Mouse (Mus musculus) hindbrain, embryonic 15.5 days (tissue): Measurements from ENCODE around the gene Rab4a. TPM values are rescaled to one million over a fixed set of nuclear protein-coding genes. Genes with fewer than 3 reads are reported as not detected.
A peak's percentile ranks its signal among the peaks of the same experiment; 100 is the strongest.

Source experiments
- ATAC-seq: fragments of 200-750 bp; cut with Nextera tagmentation; 2 replicates; pipeline ENCODE4 v1.8.0; 2017; ENCODE audit warnings: low read depth, moderate number of reproducible peaks, moderate TSS enrichment; ENCODE audit not compliant: low FRiP score
- H3K27ac ChIP-seq: fragments of 300-500 bp; sonication (generic); replicated peaks from 2 replicates; pipeline ENCODE4 v1.5.1; 2015; ENCODE audit warnings: mild to moderate bottlenecking, inconsistent platforms
- H3K27me3 ChIP-seq: fragments of 300-500 bp; sonication (generic); 2 replicates; pipeline ENCODE4 v1.6.1; 2015; ENCODE audit warnings: control low read depth, inconsistent platforms
- H3K36me3 ChIP-seq: fragments of 300-500 bp; sonication (generic); 2 replicates; pipeline ENCODE4 v1.6.1; 2015; ENCODE audit warnings: control low read depth, inconsistent platforms
- H3K4me1 ChIP-seq: fragments of 300-500 bp; sonication (generic); replicated peaks from 2 replicates; pipeline ENCODE4 v1.6.1; 2015; ENCODE audit warnings: control low read depth, inconsistent platforms
- H3K4me2 ChIP-seq: fragments of 300-500 bp; sonication (generic); 2 replicates; pipeline ENCODE4 v1.6.1; 2015; ENCODE audit warnings: moderate library complexity, mild to moderate bottlenecking, inconsistent platforms
- H3K4me3 ChIP-seq: fragments of 300-500 bp; sonication (generic); 2 replicates; pipeline ENCODE4 v1.5.1; 2015; ENCODE audit warnings: mild to moderate bottlenecking, inconsistent platforms
- H3K9ac ChIP-seq: fragments of 300-500 bp; sonication (generic); 2 replicates; pipeline ENCODE4 v1.6.1; 2015; ENCODE audit warnings: inconsistent platforms
- H3K9me3 ChIP-seq: fragments of 300-500 bp; sonication (generic); 2 replicates; pipeline ENCODE4 v1.6.1; 2016; ENCODE audit warnings: control low read depth, inconsistent platforms
- WGBS: fragments of 180-500 bp; shearing (Covaris S2); methylation state at CpG from one replicate; pipeline ENCODE4 v1.1.7; 2015; 5-methylcytosine and 5-hydroxymethylcytosine counted together
- polyA plus RNA-seq: library from polyadenylated mRNA; unstranded; fragments of >200 nt; fragmentation: Nextera tagmentation; extraction: Ambion mirVana; gene quantifications from 2 replicates; pipeline ENCODE4 v1.2.1, GENCODE M21; 2015

Gene Rab4a
- polyA plus RNA-seq, 1 experiment from 2014 or later, result 82.2 TPM

DNA sequence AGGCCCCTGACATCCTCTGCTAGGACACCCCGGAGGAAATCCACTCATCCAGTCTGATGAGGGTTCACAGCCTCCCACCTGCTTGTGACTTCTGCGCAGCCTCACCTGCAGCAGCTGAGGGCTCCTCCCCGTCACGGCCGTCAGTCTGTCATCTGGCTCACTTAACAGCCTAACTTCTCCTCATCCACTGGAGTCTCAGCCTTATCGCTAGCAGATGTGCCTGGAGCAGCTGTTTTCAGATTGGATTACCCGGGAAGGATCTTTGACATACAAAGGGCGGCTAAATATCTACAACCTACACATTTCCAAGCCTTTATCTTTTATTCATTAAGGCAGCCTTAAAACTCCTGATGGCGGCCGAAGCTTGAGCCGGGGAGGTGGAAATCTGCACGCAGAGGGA, 32.3 kb upstream of the Rab4a start:
- Histone ChIP-seq H3K27ac (no peak overlapping the region), H3K9me3 (no peaks in the 10 kb centered on the region), H3K36me3 (no peaks in the 10 kb centered on the region), H3K4me3 (no peak overlapping the region), H3K9ac (no peak overlapping the region), H3K4me1 (0 out of 2 replicates have a peak, but pooled peaks cover 5% of the 10 kb centered on the region), H3K4me2 (no peak overlapping the region), H3K27me3 (no peaks in the 10 kb centered on the region)
- no peak for ATAC-seq
- WGBS, result 73% methylated on average over 12 of the region's 12 CpGs

- WGBS, result 96% methylated on average over 1 of the region's 1 CpGs
- no peak overlapping the region for H3K27ac ChIP-seq
- H3K4me3 ChIP-seq, result no peak overlapping the region
- no peak for ATAC-seq
- no peaks in the 10 kb centered on the region for H3K36me3 ChIP-seq
- H3K9me3 ChIP-seq, result no peaks in the 10 kb centered on the region
- no peak overlapping the region for H3K9ac ChIP-seq
- H3K27me3 ChIP-seq, result no peaks in the 10 kb centered on the region
- H3K4me1 ChIP-seq, result no peaks in the 10 kb centered on the region
- H3K4me2 ChIP-seq, result no peak overlapping the region
These were observed 31.3 kb upstream of the Rab4a start for GRCm38 (mm10) chr8:123774491-123774890.

DNA sequence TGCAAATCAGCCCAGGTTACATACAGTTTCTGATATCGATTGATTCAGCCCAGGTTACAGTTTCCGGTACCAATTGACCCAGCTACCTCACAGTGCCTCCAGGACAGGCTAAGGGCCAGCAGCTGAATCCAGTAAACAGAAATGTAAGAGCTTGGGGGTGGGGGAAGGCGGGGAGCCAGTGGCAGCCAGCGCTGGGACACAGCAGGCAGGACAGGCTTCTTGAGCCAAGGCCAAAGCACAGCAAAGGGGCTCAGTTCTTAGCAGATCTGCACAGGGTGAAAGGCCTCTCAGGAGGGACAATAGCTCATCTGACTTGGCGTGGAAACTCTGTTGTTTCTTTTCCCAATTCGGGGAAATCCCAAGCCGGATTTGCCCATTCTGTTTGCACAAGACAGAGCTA, 28.5 kb upstream of the Rab4a start:
- 40% methylated on average over 7 of the region's 7 CpGs for WGBS
- Histone ChIP-seq H3K27me3 (no peaks in the 10 kb centered on the region), H3K9me3 (no peaks in the 10 kb centered on the region), H3K27ac (peak overlapping the region; percentile 8; the same call in 1 of the 2 replicates), H3K36me3 (no peaks in the 10 kb centered on the region), H3K9ac (no peak overlapping the region), H3K4me2 (no peak overlapping the region), H3K4me3 (no peak overlapping the region), H3K4me1 (no peaks in the 10 kb centered on the region; the same call in 1 of the 2 replicates)
- no peak for ATAC-seq

DNA sequence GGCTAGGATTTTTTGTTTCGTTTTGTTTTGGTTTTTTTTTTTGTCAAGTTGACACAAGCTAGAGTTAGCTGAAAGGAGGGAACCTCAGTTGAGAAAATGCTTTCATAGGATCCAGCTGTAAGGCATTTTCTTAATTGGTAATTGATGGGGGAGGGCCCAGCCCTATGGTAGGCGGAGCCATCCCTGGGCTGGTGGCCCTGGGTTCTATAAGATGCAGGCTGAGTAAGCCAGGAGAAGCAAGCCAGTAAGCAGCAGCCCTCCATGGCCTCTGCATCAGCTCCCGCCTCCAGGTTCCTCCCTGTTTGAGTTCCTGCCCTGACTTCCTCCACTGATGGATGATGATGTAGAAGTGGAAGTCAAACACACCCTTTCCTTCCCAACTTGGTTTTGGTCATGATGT, 25.3 kb upstream of the Rab4a start:
- no peak overlapping the region for H3K4me3 ChIP-seq
- H3K9me3 ChIP-seq, result no peaks in the 10 kb centered on the region
- no peak overlapping the region for H3K27ac ChIP-seq
- ATAC-seq, result no peak
- H3K27me3 ChIP-seq, result no peaks in the 10 kb centered on the region
- H3K4me1 ChIP-seq, result peaks cover 4% of the 10 kb centered on the region; the same call in 1 of the 2 replicates
- no peak overlapping the region for H3K9ac ChIP-seq
- 61% methylated on average over 3 of the region's 3 CpGs for WGBS
- H3K4me2 ChIP-seq, result no peak overlapping the region
- H3K36me3 ChIP-seq, result no peaks in the 10 kb centered on the region

DNA sequence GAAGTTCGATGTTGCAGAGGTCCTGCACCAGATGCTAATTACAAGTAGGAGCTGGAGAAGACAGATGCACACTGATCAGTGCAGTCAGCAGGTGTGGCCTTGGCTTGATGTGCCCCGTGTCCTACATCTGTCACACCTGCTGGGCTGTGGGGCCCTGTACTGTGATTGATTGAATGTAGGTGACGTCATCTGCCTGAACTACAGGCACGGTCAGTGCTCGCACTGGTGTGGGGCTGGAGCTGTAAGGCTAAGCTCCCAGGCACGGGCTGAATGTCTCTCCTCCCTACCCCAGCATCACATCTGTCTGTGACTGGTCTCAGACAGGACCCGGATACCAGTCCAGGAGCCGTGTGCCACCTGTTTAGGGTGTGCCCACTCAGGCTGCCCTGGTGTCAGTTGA, 24.5 kb upstream of the Rab4a start:
- H3K27me3 ChIP-seq, result no peaks in the 10 kb centered on the region
- ATAC-seq, result no peak
- H3K4me2 ChIP-seq, result no peak overlapping the region
- H3K9ac ChIP-seq, result no peak overlapping the region
- peaks cover 4% of the 10 kb centered on the region; the same call in 1 of the 2 replicates for H3K4me1 ChIP-seq
- H3K36me3 ChIP-seq, result no peaks in the 10 kb centered on the region
- no peaks in the 10 kb centered on the region for H3K9me3 ChIP-seq
- H3K27ac ChIP-seq, result no peak overlapping the region
- H3K4me3 ChIP-seq, result no peak overlapping the region
- WGBS, result 45% methylated on average over 8 of the region's 8 CpGs

GRCm38 (mm10) chr8:123783525-123784249, 22.1 kb upstream of the Rab4a start:
- peak; percentile 88 for ATAC-seq
- H3K9ac ChIP-seq, result no peak overlapping the region
- 12% methylated on average over 6 of the region's 6 CpGs for WGBS

GRCm38 (mm10) chr8:123786166-123786565, 19.6 kb upstream of the Rab4a start:
- H3K4me1 ChIP-seq, result peaks cover 15% of the 10 kb centered on the region
- H3K9ac ChIP-seq, result no peak overlapping the region
- no peak overlapping the region for H3K4me3 ChIP-seq
- ATAC-seq, result no peak
- no peak overlapping the region for H3K27ac ChIP-seq
- H3K4me2 ChIP-seq, result no peak overlapping the region
- H3K36me3 ChIP-seq, result no peaks in the 10 kb centered on the region
- H3K9me3 ChIP-seq, result no peaks in the 10 kb centered on the region
- WGBS, result 76% methylated on average over 6 of the region's 6 CpGs
- no peaks in the 10 kb centered on the region for H3K27me3 ChIP-seq

More at GRCm38 (mm10) chr8:123783525-123784249, 22.1 kb upstream of the Rab4a start:
- no peaks in the 10 kb centered on the region for H3K27me3 ChIP-seq
- H3K9me3 ChIP-seq, result no peaks in the 10 kb centered on the region
- H3K4me3 ChIP-seq, result no peak overlapping the region
- no peaks in the 10 kb centered on the region for H3K36me3 ChIP-seq
- H3K4me2 ChIP-seq, result no peak overlapping the region
- H3K27ac ChIP-seq, result no peak overlapping the region
- H3K4me1 ChIP-seq, result peaks cover 4% of the 10 kb centered on the region; the same call in 1 of the 2 replicates

DNA sequence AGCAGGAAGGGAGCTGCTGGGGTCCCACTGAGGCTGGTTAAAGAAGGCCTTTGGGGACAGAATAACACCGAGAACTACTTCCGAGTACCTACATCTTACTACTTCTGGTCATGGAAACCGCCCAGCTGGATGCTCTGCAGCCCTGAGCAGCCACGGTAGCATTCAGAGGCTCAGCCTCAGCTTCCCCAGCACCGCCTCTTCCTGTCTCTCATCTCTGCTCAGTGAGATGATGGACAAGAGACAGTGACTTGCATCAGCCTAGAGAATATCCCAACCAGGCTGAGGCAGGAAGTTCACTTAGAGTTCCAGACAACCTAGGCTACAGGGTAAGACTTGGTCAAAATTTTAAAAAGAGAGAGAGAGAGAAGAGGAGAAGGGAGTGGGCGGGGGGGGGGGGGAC, 19.1 kb upstream of the Rab4a start:
- H3K4me1 ChIP-seq, result peaks cover 20% of the 10 kb centered on the region
- no peaks in the 10 kb centered on the region for H3K9me3 ChIP-seq
- H3K36me3 ChIP-seq, result no peaks in the 10 kb centered on the region
- H3K9ac ChIP-seq, result no peak overlapping the region
- H3K27ac ChIP-seq, result no peak overlapping the region
- no peak for ATAC-seq
- 72% methylated on average over 5 of the region's 6 CpGs for WGBS
- no peak overlapping the region for H3K4me2 ChIP-seq
- no peak overlapping the region for H3K4me3 ChIP-seq
- no peaks in the 10 kb centered on the region for H3K27me3 ChIP-seq

- WGBS, result 63% methylated on average over 21 of the region's 21 CpGs
- peak overlapping the region; percentile 23; the same call in 1 of the 2 replicates for H3K4me2 ChIP-seq
These were observed 18.4 kb upstream of the Rab4a start for GRCm38 (mm10) chr8:123787254-123787897.

DNA sequence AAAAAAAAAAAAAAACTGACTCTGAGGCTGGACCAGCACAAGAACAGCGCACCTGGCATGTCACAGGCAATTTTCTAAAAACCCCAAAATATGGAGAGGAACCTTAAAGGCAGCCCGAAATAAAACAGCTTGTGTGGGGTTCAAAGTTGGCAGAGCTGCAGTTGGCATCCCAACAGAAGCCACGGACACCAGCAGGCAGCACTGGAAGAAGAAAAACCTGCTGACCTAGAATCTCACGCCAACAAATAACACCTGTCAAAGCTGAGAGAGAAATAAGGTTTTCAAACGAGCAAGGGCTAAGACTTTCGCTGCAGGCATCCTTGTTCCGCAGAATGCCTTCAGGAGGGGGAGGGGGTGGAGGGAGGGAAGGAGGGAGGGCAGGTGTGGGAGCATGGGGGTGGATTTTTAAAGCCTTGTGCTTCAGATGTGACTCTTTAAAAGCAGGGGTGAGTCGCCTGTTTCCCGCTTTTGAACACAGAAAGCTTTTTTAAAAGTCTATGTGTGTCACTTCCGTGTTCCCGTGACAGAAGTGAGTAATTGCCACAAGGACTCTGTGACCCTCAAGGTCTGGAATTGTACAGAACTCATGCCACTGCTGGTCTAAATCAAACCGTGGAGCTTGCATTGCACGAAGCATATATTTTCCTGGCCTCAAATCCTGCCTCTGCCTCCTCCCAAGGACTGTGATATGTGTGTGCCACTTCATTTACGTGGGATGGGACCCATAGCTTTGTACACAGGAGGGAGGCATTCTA, 17.2 kb upstream of the Rab4a start:
- Histone ChIP-seq H3K4me3 (no peak overlapping the region), H3K4me1 (peaks cover 18% of the 10 kb centered on the region), H3K27me3 (no peaks in the 10 kb centered on the region), H3K9me3 (no peaks in the 10 kb centered on the region), H3K4me2 (no peak overlapping the region), H3K9ac (no peak overlapping the region), H3K36me3 (no peaks in the 10 kb centered on the region), H3K27ac (no peak overlapping the region)
- 51% methylated on average over 14 of the region's 14 CpGs for WGBS
- no peak for ATAC-seq

More at GRCm38 (mm10) chr8:123787254-123787897, 18.4 kb upstream of the Rab4a start:
- no peak overlapping the region for H3K27ac ChIP-seq
- no peaks in the 10 kb centered on the region for H3K36me3 ChIP-seq
- ATAC-seq, result no peak
- H3K9me3 ChIP-seq, result no peaks in the 10 kb centered on the region
- peaks cover 20% of the 10 kb centered on the region for H3K4me1 ChIP-seq
- no peaks in the 10 kb centered on the region for H3K27me3 ChIP-seq
- no peak overlapping the region for H3K9ac ChIP-seq
- H3K4me3 ChIP-seq, result no peak overlapping the region

GRCm38 (mm10) chr8:123789461-123789860, 16.3 kb upstream of the Rab4a start:
- ATAC-seq, result no peak
- Histone ChIP-seq H3K27ac (no peak overlapping the region), H3K27me3 (no peaks in the 10 kb centered on the region), H3K4me3 (no peak overlapping the region), H3K4me1 (peaks cover 16% of the 10 kb centered on the region), H3K4me2 (no peak overlapping the region), H3K9me3 (no peaks in the 10 kb centered on the region), H3K36me3 (no peaks in the 10 kb centered on the region), H3K9ac (no peak overlapping the region)
- WGBS, result 81% methylated on average over 9 of the region's 9 CpGs

DNA sequence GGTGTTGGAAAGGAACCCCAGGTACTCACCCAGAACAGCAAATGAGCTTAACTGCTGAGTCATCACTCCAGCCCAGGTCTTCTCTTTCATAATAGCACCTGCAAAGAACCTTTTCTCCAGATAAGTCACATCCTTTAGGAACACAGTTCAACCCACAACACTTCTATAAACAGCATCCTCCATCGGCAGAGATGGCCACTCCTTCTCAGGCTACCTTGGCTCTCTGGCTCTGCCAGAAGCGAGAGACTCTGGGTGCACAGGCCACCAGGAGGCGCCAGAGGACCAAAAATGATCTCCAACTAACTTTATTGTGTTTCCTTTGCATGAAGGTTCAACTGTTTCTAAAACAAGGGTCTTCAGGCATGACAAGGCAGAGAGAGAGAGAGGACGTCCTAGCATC, 15.8 kb upstream of the Rab4a start:
- no peaks in the 10 kb centered on the region for H3K36me3 ChIP-seq
- WGBS, result 0% methylated on average over 4 of the region's 4 CpGs
- no peak for ATAC-seq
- no peak overlapping the region for H3K9ac ChIP-seq
- H3K4me1 ChIP-seq, result peaks cover 16% of the 10 kb centered on the region
- H3K4me2 ChIP-seq, result no peak overlapping the region
- H3K9me3 ChIP-seq, result no peaks in the 10 kb centered on the region
- no peak overlapping the region for H3K27ac ChIP-seq
- H3K4me3 ChIP-seq, result no peak overlapping the region
- no peaks in the 10 kb centered on the region for H3K27me3 ChIP-seq
